Mouse (Mus musculus) stomach, postnatal 0 days (tissue): ENCODE results near the gene Ankrd24. TPM values are rescaled to one million over a fixed set of nuclear protein-coding genes. Genes with fewer than 3 reads are reported as not detected.

Experiments used
- ATAC-seq: fragments of 200-750 bp; cut with Nextera tagmentation; 2 replicates; pipeline ENCODE4 v1.8.0; 2017; ENCODE audit not compliant: low FRiP score, low TSS enrichment
- DNase-seq: peaks from one replicate; pipeline ENCODE4 v3.0.0-alpha.2; 2016; ENCODE audit warnings: low spot score
- H3K27ac ChIP-seq: fragments of 300-500 bp; sonication (generic); replicated peaks from 2 replicates; pipeline ENCODE4 v1.5.1; 2014; ENCODE audit warnings: mild to moderate bottlenecking, control low read depth
- H3K27me3 ChIP-seq: fragments of 300-500 bp; sonication (generic); 2 replicates; pipeline ENCODE4 v1.6.1; 2014; ENCODE audit warnings: low read length; ENCODE audit not compliant: control insufficient read depth, insufficient read depth
- H3K36me3 ChIP-seq: fragments of 300-500 bp; sonication (generic); 2 replicates; pipeline ENCODE4 v1.6.1; 2014; ENCODE audit warnings: low read length, mixed read lengths; ENCODE audit not compliant: control insufficient read depth, insufficient read depth
- H3K4me1 ChIP-seq: fragments of 300-500 bp; sonication (generic); replicated peaks from 2 replicates; pipeline ENCODE4 v1.6.1; 2014; ENCODE audit warnings: antibody characterized with exemption; ENCODE audit not compliant: control insufficient read depth, insufficient read depth
- H3K4me2 ChIP-seq: fragments of 300-500 bp; sonication (generic); replicated peaks from 2 replicates; pipeline ENCODE4 v1.6.1; 2014; ENCODE audit warnings: low read depth, mild to moderate bottlenecking, control low read depth, moderate library complexity
- H3K4me3 ChIP-seq: fragments of 300-500 bp; sonication (generic); 2 replicates; pipeline ENCODE4 v1.5.1; 2014; ENCODE audit warnings: low read depth, low read length, control low read depth
- H3K9ac ChIP-seq: fragments of 300-500 bp; sonication (generic); 2 replicates; pipeline ENCODE4 v1.6.1; 2014; ENCODE audit warnings: mild to moderate bottlenecking, low read length, control low read depth, mixed read lengths
- H3K9me3 ChIP-seq: fragments of 300-500 bp; sonication (generic); 2 replicates; pipeline ENCODE4 v1.6.1; 2016; ENCODE audit warnings: low read length; ENCODE audit not compliant: control insufficient read depth
- CTCF ChIP-seq: IDR thresholded peaks from 2 replicates; pipeline ENCODE4 v1.5.1; 2016; ENCODE audit warnings: antibody characterized with exemption, low read depth, mild to moderate bottlenecking, moderate library complexity
- EP300 ChIP-seq: optimal IDR thresholded peaks from 2 replicates; pipeline ENCODE3; 2016; ENCODE audit warnings: antibody characterized with exemption
- WGBS: fragments of 180-500 bp; shearing (Covaris S2); extraction: QIAGEN DNeasy Blood & Tissue Kit; methylation state at CpG from one replicate; pipeline ENCODE4 v1.1.7; 2014; 5-methylcytosine and 5-hydroxymethylcytosine counted together
- polyA plus RNA-seq: library from polyadenylated mRNA; unstranded; fragments of >200 nt; fragmentation: Nextera tagmentation; extraction: Ambion mirVana; gene quantifications from 2 replicates; pipeline ENCODE4 v1.2.1, GENCODE M21; 2015

Ankrd24 gene
- polyA plus RNA-seq, 1 experiment from 2014 or later, result 3.3 TPM

DNA sequence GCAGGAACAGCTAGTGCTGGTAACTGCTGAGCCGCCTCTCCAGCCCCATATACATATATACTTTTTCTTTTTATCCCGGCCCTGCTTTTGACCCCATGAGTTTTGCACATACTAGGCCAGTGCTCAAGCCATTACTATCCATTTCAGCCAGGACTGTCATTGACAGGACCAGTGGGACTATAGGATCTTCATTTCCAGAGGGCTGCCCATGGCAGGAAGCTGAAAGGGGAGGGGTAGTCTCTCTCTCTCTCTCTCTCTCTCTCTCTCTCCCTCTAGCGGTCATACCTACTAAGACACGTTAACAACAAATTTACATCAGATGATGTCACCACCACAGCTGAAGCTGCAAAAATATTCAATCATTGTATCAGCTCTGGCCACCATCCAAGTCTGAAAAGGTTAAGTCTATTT is 25.6 kb upstream of the Ankrd24 start:
- Histone ChIP-seq H3K9me3 (no peaks in the 10 kb centered on the region), H3K4me3 (no peak overlapping the region), H3K36me3 (no peaks in the 10 kb centered on the region), H3K4me2 (no peak overlapping the region), H3K4me1 (peaks cover 12% of the 10 kb centered on the region), H3K27ac (no peak overlapping the region), H3K27me3 (no peaks in the 10 kb centered on the region), H3K9ac (no peak overlapping the region)
- ATAC-seq, result no peak
- peak; percentile 37 for DNase-seq
- WGBS, result 23% methylated on average over 4 of the region's 4 CpGs
- TF ChIP-seq EP300 (no peak), CTCF (peak; percentile 77)

DNA sequence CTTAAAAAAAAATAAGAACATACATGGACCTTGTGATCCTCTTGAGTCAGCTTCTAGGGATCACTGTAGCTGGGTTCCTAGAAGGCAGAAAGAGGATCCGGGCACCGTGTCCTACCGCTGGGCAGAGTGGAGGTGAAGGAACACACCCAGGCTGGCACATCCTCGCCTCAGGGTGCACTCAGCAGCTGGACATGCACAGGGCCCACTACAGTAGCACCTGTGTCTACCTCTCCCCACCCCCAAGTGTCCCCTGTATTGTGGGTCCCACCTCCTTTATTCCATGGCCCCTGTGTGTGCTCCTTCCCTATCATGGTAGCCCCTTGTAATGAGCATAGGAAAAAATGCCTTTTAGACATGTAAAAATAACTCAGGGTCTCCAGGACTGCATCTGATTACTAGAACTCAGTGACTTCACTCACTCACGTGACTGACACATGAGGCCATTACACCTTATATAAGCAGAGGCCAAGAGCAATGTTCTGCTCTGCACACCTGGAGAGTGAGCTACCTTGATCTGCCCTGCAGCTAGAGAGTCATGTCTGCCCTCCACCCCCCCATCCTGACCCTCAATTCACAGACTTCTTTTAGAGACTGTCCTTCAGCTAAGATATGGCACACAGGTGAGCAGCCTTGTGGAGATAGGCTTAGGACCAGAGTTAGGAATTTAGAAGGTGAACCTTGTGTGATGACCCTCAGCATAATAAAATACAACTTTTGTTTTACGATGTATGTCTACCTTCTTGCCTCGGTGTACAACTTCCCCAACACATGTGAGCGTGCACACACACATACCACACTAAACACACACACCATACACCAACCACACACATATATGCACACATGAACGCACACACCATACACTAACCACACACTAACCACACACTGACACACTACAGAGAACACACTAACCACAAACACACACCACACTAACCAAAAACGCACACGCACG is 24.0 kb upstream of the Ankrd24 start:
- TF ChIP-seq EP300 (no peak), CTCF (no peak)
- Histone ChIP-seq H3K4me1 (peaks cover 12% of the 10 kb centered on the region), H3K27ac (no peak overlapping the region), H3K4me3 (no peak overlapping the region), H3K4me2 (peak overlapping the region; percentile 59; the same call in 1 of the 2 replicates), H3K36me3 (no peaks in the 10 kb centered on the region), H3K9me3 (no peaks in the 10 kb centered on the region), H3K27me3 (no peaks in the 10 kb centered on the region), H3K9ac (no peak overlapping the region)
- WGBS, result 79% methylated on average over 12 of the region's 12 CpGs
- DNase-seq, result no peak
- no peak; the same call in 1 of the 2 replicates for ATAC-seq

DNA sequence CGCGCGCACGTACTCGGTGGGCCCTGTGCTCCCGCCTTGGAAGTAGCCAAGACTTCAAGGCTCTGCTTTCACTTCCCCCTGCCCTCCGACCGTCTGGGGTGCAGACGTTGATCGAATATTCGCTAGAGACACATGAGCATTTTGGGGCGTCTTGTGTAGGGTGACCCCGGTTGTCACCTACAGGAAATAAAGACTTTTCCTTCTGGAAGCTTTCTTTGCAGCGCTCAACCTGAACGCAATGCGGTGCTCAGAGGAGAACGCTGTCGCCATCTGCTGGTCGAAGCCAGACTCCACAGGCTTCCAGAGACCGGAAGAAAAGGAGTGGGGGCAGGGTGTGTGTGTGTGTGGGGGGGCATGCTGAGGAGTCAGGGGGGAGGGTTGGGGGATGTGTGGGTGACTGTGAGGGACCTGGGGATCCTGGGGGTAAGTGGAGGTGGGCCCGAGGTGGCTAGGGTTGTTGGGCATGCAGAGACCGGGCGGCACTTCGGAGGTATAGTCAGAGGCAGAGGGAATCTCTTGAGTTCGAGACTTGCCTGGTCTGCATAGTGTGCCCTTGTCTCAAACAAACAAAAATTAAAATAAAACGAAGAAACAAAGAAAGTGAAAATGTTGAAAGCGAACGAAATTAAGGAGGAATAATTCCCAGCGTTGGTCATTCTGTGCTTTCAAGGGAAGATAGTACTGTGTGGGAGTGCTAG is 23.2 kb upstream of the Ankrd24 start:
- TF ChIP-seq EP300 (no peak), CTCF (peak; percentile 94)

DNA sequence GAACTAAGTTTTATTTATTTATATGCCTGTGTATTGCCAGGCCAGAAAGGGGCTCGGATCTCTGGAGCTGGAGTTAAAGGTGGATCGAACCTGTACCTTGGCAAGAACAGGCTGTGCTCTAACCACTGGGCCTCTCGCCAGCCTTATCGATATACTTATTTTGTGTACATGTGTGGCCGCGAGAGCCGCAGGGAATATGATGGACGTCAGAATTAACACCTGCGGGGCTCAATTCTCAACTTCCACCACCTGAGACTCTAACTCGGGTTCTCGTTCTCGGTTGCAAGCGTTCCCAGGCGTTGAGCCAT is 22.7 kb upstream of the Ankrd24 start:
- peak overlapping the region; percentile 86 for H3K27ac ChIP-seq
- peak overlapping the region; percentile 47 for H3K9ac ChIP-seq
- peaks cover 10% of the 10 kb centered on the region for H3K4me1 ChIP-seq
- peak overlapping the region; percentile 28 for H3K4me3 ChIP-seq
- ATAC-seq (peak; percentile 1; the same call in 1 of the 2 replicates), DNase-seq (no peak)
- 2% methylated on average over 14 of the region's 14 CpGs for WGBS
- H3K4me2 ChIP-seq, result peak overlapping the region; percentile 59
- no peaks in the 10 kb centered on the region for H3K27me3 ChIP-seq
- no peaks in the 10 kb centered on the region for H3K9me3 ChIP-seq
- H3K36me3 ChIP-seq, result no peaks in the 10 kb centered on the region
- TF ChIP-seq CTCF (no peak), EP300 (no peak)

More for the DNA sequence above, 23.2 kb upstream of the Ankrd24 start:
- Histone ChIP-seq H3K27me3 (no peaks in the 10 kb centered on the region), H3K36me3 (no peaks in the 10 kb centered on the region), H3K4me1 (peaks cover 12% of the 10 kb centered on the region), H3K27ac (peak overlapping the region; percentile 86), H3K9me3 (no peaks in the 10 kb centered on the region), H3K4me2 (peak overlapping the region; percentile 59), H3K9ac (peak overlapping the region; percentile 47), H3K4me3 (peak overlapping the region; percentile 28)
- DNase-seq, result peak; percentile 91
- ATAC-seq, result peak; percentile 59
- 20% methylated on average over 29 of the region's 29 CpGs for WGBS

DNA sequence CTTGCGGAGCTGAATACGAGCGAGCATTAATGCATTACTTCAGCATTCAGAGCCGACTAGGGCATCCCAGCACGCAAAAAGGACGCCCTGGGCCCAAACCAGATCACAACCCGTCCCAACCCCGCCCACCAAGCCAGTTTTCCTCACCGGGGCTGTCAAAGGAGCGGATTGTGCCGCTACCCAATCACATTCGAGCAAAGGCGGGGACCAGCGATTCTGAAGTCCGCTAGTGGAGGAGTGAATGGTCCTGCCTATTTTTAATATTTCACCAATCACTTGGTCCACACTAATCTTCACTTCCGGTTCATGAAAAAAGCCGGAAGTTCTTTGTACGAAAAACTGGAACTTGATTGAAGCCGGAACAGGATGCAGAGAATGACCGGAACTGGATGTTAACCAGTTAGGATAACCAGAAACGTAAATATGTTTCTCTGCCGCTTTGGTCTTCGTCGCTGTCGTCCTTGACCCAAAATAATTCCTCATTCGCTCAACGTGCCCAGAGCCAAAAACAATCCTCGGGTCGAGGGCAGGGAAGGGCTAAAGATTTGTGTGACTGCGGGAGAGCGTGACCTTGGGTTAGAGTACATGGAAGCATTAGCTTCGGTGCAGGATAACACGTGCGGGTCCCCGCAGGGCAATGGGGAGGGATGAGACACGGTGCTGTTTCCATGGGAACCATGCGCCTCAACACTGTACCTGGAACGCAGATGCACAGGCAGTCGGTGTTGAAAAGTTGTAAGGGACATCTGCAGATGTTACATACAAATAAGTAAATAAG is 22.2 kb upstream of the Ankrd24 start, which contains the start of gene BC025920:
TSS of gene BC025920 (plus strand) at position 297 of the 778 bp plus-strand sequence.
- H3K4me2 ChIP-seq, result peak within 1 kb of the TSS; percentile 73
- H3K36me3 ChIP-seq, result no peaks in the 10 kb centered on the region
- no peaks in the 10 kb centered on the region for H3K27me3 ChIP-seq
- peak within 1 kb of the TSS; percentile 91 for H3K27ac ChIP-seq
- H3K9ac ChIP-seq, result peak within 1 kb of the TSS; percentile 61
- H3K4me3 ChIP-seq, result peak within 1 kb of the TSS; percentile 50
- no peaks in the 10 kb centered on the region for H3K9me3 ChIP-seq
- peak; percentile 93 for ATAC-seq
- no peak for TF ChIP-seq EP300
- TF ChIP-seq CTCF, result no peak
- H3K4me1 ChIP-seq, result peaks cover 9% of the 10 kb centered on the region; the same call in 1 of the 2 replicates
- under 1% methylated on average over 39 of the region's 39 CpGs for WGBS
- peak; percentile 96 for DNase-seq
